Mouse (Mus musculus) adrenal gland (tissue): ENCODE data around the gene Arhgef10l.

ENCODE experiments used
- intact Hi-C: fragments of 180-260 bp; cut with DNase I; formaldehyde crosslinking; loops from one replicate; pipeline ENCODE4 v1.15.1; 2025

Arhgef10l gene

DNA sequence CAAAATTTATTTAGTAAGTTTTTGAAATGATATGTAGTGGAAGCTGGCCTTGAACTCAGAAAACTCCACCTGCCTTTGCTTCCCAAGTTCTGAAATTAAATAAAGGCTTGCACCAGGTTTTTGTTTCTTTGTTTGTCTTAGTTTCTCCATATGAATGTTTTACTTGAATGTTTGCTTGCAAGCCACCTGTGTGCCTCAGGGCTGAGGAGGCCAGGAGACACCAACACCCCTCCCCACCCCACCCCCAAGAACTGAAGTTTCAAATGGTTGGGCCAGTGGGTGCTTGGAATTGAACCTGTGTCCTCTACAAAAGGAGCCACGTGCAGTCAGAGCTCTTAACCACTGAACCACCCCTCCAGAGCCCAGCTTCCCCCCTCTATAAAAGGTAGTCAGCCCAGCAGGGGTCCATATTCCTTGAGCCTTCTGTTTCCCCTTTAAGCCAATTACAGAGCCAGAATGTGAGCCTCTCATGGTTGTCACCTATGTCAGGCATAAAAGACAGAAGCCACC is 28.8 kb upstream of the Arhgef10l start:
- intact Hi-C loops: no loop called here

- intact Hi-C loops: no loop called here
These were observed 27.7 kb upstream of the Arhgef10l start for GRCm38 (mm10) chr4:140693513-140693912.

GRCm38 (mm10) chr4:140691481-140691880 is 25.7 kb upstream of the Arhgef10l start:
- intact Hi-C loops: no loop called here

- intact Hi-C loops: no loop called here
These were observed 24.3 kb upstream of the Arhgef10l start for GRCm38 (mm10) chr4:140689873-140690655.

GRCm38 (mm10) chr4:140688826-140689425 is 23.1 kb upstream of the Arhgef10l start:
- intact Hi-C loops: no loop called here

DNA sequence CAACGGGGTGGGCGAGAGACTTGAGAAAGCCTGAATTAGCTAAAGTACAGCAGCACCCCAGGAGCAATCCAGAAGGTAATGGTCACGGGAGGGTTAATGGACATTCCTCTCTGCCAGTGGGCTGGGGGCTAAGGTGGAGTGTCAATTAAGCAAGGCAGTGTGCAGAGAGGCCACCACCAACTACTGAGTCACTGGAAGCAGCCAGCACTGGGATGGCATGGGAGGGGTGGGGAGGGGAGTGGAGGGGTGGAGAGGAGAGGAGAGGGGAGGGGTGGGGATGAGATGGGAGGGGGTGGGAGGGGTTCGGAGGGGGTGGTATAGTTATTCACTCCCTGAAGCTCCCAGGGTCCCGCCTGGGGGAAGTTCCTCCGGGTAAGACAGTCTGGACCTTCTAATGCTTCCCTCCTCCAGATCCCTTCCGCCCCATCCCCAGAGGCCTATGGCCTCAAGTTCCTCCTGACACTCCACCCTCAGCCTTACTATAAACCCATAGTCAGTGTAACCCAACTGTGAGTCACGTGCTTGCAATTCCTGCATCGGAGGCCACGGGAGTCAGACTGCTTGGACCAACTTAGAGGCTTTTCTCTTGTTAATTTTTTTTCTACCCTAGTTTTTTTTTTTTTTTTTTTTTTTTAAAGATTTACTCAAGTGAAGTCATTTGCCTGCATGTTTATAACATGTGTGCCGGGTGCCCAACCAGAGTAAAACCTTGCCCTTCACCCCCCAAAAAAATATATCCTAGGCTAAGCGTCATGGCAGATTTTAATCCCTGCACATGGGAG is 22.4 kb upstream of the Arhgef10l start:
- intact Hi-C loops: no loop called here

GRCm38 (mm10) chr4:140684881-140685303 is 19.1 kb upstream of the Arhgef10l start:
- intact Hi-C loops: no loop called here

DNA sequence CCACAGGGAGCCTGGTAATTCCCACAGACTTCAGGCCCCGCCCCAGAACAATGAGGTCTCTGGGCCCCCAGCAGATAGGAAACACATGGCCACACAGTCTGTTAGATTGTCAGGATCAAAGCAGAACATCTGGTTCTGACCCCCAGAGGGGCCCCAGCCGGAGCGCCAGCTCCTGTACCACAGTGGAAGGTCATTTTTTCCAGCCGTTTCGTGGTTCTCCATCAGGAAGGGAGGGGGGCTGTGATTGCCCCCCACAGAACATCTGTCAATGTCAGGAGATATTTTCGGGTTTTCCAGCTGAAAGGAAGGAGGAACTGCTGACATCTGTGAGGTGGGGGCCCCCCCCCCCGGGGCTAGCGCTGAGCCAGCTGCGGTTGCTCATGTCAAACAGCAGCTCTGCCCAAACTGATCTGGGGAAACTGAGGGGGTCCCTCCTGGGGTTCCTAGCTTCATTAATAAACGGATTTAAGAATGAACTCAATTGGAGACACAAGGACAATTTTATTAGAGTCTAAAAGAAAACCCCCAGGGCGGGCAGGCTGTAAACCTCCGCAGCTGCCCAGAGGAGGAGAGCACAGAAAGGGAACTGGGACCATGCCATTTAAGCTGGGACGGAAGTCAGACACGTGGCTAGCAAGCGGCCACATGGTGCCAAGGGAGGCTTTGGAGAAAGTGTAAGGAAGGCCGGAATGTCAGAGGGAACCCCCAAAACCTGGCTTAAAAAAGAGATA is 18.5 kb upstream of the Arhgef10l start:
- intact Hi-C loops: no loop called here

- intact Hi-C loops: no loop called here
These were observed 17.8 kb upstream of the Arhgef10l start for GRCm38 (mm10) chr4:140683608-140684007.

DNA sequence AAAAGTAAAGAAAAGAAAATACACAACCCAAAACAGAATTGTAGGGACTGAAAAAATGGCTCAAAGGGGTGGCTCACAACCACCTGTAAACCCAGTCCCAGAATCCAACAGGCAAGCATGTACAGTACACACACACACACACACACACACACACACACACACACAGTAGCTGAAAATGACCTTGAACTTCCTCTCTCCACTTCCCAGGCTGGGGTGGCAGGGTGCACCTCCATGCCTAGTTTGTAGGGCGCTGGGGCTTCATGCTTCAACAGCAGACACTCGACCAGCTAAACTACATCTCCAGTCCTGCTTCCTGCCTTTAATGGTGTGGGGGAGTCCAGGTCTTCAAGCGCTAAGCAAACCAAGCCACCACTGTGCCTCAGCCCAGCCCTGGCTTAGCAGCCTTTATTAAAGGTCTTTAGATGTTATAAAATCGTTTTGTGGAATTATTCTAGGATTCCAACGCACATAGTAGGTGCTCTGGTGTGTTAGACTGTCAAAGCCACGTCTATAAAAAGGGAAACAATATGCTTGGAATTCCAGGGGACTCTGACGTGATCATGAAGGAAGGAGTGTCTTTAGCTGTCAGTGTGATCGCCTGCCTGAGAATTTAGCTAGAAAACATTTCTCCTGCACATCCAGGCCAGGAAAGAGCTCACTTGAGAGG is 15.1 kb upstream of the Arhgef10l start:
- intact Hi-C loops: no loop called here

GRCm38 (mm10) chr4:140679723-140680380 is 14.0 kb upstream of the Arhgef10l start:
- intact Hi-C loops: loop anchor here (1.0 to 5.0 kb wide), 3 partner anchors 34 to 123 kb away; no protein-coding TSS in a partner anchor

DNA sequence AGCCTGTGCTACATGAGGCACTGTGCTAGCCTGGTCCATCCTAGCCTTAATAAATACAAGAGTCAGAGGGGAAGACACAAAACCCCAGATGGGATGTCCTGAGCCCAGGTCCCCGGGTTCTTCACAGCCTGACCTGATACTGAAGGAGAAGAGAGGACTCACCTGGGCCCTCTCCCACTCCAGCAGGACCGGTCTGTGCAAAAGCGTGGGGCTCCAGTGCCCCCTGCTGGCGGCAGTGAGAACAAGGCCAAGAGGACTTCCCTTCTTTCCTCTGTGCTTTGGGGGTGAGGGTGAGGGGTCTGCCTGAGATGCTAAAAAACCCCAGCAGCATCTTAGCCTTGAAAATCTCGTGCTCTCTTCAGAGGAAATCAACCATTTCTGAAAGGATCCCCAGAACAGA is 13.2 kb upstream of the Arhgef10l start:
- intact Hi-C loops: loop anchor here (1.0 to 5.0 kb wide), 3 partner anchors 35 to 122 kb away; no protein-coding TSS in a partner anchor

DNA sequence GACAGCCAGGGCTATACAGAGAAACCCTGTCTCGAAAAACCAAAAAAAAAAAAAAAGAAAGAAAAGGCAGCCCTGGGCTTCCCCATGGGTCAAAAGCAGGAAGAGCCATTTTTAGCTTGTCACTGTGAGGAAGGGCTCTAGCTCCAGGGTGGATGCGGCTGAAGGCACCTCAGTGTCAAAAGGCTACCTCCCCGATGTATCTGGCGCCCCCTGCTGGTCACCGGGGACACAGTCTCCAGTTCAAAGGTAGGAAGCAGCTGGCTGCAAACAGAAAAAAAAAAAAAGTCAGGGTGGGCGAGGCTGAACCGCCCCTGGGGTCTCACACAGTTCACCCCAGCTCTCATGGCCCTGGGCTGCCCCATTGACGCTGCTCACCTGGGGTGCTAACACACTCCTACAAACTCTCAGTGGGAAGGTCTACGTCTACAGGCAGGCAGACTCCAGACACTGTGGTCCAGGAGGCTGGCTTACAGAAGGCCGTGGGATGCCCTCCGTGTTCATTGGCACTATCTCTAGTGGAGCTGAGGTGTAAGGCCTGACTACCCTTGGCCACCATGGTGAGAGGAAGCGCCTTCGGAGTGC is 8.6 kb upstream of the Arhgef10l start:
- intact Hi-C loops: loop anchor here (1.0 kb wide), 1 partner anchor 82 kb away; no protein-coding TSS in a partner anchor

DNA sequence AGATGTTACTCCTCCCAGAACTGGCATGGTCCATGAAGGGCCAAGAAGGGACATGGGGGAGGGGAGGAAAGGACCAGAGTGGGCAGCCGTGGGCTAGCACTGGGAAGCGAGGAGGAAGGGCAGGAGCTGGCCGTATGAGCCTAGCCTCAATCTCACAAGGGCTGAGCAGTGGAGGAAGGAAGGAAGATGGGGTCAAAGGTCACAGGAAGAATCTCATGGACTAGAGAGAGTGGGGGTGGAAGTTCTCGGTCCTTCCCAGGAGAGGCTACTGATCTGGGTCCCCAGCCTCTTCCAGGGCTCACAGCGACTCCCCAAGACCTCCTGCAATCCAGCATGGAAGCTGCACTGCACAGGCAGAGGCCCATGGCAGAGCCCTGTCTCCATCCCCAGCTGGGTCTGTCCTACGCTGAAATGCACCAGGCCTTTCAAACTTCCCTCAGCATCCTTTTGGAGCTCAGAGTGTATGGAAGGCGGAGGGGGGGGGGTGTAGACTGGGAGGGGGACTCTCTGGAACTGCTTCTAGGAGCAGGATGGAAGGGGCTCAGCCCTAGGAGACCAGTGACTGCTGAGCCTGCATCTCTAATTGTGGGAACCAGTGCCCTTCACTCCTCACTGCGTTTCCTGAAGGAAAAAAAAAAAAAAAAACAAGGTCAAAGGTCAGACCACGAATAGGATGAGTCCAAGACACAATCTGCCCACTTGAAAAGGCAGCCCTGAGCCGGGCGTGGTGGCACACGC is 7.9 kb upstream of the Arhgef10l start:
- intact Hi-C loops: loop anchor here (1.0 kb wide), 1 partner anchor 81 kb away; no protein-coding TSS in a partner anchor

DNA sequence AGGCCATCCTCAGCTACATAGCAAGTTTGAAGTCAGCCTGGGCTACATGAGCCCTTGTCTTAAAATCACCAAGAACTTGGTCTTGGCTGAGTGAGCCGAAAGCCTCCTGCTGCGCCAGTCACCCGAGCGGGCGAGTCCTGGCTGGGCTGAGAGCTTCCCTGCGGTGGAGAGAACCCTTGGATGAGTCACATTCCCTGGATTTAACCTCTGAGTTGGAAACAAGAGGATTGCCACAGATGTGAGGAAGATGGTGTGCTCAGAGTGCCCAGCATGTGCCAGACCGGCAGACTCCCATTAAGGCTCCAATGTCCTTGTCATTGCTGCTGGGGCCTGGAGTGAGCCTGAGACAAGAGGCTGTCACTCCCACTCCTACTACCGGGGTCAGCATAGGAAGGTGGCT is 2.0 kb upstream of the Arhgef10l start:
- intact Hi-C loops: no loop called here

GRCm38 (mm10) chr4:140665053-140665452 is 759 bp downstream of the Arhgef10l start:
- intact Hi-C loops: no loop called here

DNA sequence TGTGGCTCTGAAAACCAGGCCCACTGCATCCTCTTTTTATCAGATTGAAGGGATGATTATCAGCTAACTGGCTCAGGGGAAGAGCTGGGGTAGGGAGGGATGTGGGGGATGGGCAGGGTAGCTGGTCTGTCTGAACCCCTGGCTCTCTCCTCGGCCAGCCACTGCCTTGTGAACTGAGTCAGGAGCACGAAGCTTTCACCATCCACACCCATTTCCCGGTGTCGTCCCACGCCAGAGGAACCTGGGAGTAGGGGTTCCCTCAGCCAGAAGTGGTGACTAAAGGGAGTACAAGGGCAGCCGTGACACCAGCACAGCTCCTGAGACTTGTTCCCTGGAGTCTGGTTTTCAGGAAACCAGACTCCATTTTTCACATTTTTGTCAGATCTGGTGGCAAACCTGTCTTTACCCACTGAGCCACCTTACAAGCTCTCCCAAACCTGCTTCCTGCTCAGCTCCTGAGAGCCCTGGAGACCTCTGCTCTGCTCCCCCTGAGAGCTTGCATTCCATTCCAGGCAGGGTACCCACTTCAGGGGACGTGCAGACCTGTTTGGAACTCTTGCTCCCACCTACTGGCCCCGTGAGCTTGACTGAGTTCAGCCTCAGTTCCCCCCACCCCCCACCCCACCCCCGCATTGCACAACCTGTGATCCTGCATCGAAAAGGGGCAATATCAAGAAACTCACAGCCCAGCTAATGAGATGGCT is 2.8 kb downstream of the Arhgef10l start:
- intact Hi-C loops: loop anchor here (5.0 kb wide), 1 partner anchor 36 kb away; no protein-coding TSS in a partner anchor

DNA sequence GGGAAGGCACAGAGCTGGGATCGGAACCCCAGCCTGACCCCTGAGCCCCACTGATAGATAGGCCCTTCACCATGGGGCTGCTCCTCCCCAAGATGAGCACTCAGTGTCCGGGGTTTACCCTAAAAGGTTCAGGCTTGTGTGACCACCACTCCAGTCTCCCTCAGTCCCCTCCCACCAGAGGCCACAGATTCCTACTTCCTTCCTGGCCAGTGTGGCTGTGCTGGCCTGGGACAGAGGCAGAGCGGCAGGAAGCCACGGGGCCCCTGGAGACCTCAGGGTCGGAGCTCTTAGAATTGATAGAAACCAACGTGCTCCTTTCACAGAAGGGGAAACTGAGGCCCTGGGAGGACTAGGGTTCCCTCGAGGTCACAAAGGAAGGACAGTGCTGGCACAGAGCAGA is 3.4 kb downstream of the Arhgef10l start:
- intact Hi-C loops: loop anchor here (5.0 kb wide), 1 partner anchor 35 kb away; no protein-coding TSS in a partner anchor
